13 mouse cellular contexts compared by ENCODE assay signal in the genomic region with DNA sequence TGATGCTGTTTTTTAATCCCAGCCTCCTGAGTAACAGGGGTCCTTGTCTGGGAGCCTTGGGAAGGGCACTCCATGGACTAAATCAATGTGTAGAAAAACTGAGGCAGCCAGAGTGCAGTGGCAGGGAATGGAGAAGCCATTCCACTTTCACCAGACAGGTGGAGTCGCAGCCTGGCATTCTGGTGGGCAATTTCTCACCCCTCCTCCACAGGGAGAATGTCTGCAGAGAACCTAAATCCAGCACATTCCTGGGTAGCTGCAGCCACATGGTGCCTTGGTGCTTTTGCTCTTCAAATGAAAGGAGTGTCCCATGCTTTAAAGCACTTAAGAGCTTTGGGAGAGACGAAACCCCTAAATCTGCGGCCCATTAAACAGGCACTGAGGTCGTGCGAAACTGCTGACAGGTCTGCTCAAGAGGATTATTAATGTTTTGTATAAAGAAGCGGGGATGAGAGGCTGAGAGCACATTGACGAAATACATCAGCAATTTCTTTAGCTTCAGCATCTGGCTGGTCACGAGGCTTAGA.
DNase-seq lines count a peak whose midpoint lies in the region; ATAC-seq and TF ChIP-seq lines count a peak whose summit lies in the region.
"Had no signal": no experiment of that assay in that cellular context is flagged by ENCODE, and none has a peak within 500 bp of the region (broad histone marks: within the 10 kb centered on the region; RNA-seq: fewer than 3 reads in every experiment).

No protein-coding gene starts in this region.

- H3K27ac ChIP-seq in hindbrain, embryonic 13.5 days = peak overlapping the region; percentile 67
- H3K27ac ChIP-seq in hindbrain, embryonic 11.5 days (ENCODE audit: low read depth, low read length) = no peak overlapping the region
- H3K27ac ChIP-seq in neural tube, embryonic 11.5 days (ENCODE audit: low read depth, low read length) = 0 out of 2 replicates have a peak overlapping the region, but pooled peaks have one; percentile 20
- peak overlapping the region; percentile 48; the same call in 1 of the 2 replicates for H3K27ac ChIP-seq in limb, embryonic 14.5 days (replicated peaks; ENCODE audit: low read depth, low read length)
- no peak overlapping the region for H3K27ac ChIP-seq in liver, postnatal 0 days (ENCODE audit: low read depth)
- H3K27ac ChIP-seq: embryonic facial prominence, embryonic 15.5 days; limb, embryonic 15.5 days; stomach, embryonic 15.5 days had no signal

- 47% methylated on average over 8 of the region's 8 CpGs for WGBS in hindbrain, embryonic 13.5 days
- 78% methylated on average over 8 of the region's 8 CpGs for WGBS in hindbrain, embryonic 11.5 days
- WGBS in neural tube, embryonic 11.5 days = 58% methylated on average over 8 of the region's 8 CpGs
- WGBS in limb, embryonic 14.5 days = 34% methylated on average over 8 of the region's 8 CpGs
- 80% methylated on average over 8 of the region's 8 CpGs for WGBS in liver, postnatal 0 days (ENCODE audit: insufficient replicate concordance)

- peak overlapping the region; percentile 30; the same call in 1 of the 2 replicates for H3K9ac ChIP-seq in hindbrain, embryonic 13.5 days
- no peak overlapping the region for H3K9ac ChIP-seq in hindbrain, embryonic 11.5 days (ENCODE audit: low read depth, low read length)
- H3K9ac ChIP-seq in neural tube, embryonic 11.5 days (ENCODE audit: low read length) = no peak overlapping the region
- no peak overlapping the region for H3K9ac ChIP-seq in limb, embryonic 14.5 days (ENCODE audit: low read depth, low read length, severe bottlenecking)
- H3K9ac ChIP-seq in liver, postnatal 0 days (replicated peaks) = no peak overlapping the region
- H3K9ac ChIP-seq: embryonic facial prominence, embryonic 15.5 days; limb, embryonic 15.5 days; stomach, embryonic 15.5 days had no signal

- peaks cover 26% of the 10 kb centered on the region for H3K36me3 ChIP-seq in hindbrain, embryonic 13.5 days
- no peaks in the 10 kb centered on the region for H3K36me3 ChIP-seq in hindbrain, embryonic 11.5 days (ENCODE audit: control insufficient read depth, insufficient read depth, low read length)
- peaks cover 5% of the 10 kb centered on the region; the same call in 1 of the 2 replicates for H3K36me3 ChIP-seq in neural tube, embryonic 11.5 days (ENCODE audit: control insufficient read depth, insufficient read depth, low read length)
- peaks cover 27% of the 10 kb centered on the region for H3K36me3 ChIP-seq in limb, embryonic 14.5 days (ENCODE audit: control insufficient read depth, insufficient read depth, low read length)
- peaks cover 9% of the 10 kb centered on the region; the same call in 1 of the 2 replicates for H3K36me3 ChIP-seq in liver, postnatal 0 days (replicated peaks; ENCODE audit: insufficient read depth, low read length)

- no peak for DNase-seq in hindbrain, embryonic 11.5 days (ENCODE audit: low spot score)
- no peak for DNase-seq in neural tube, embryonic 11.5 days (ENCODE audit: low spot score)
- no peak for DNase-seq in neural tube, embryonic 10.5 days (ENCODE audit: extremely low spot score, low spot score)
- DNase-seq in limb, embryonic 14.5 days (ENCODE audit: low spot score) = peak; percentile 32
- DNase-seq in liver, postnatal 0 days = no peak
- no peak for DNase-seq in frontal cortex, adult 2 months (ENCODE audit: extremely low spot score in 1 of 2, low spot score in 1 of 2)
- DNase-seq in urinary bladder, postnatal 14 days (ENCODE audit: low spot score) = no peak
- DNase-seq: cerebellum, postnatal 10 days; right cerebral cortex, postnatal 4 days had no signal

- H3K4me2 ChIP-seq in hindbrain, embryonic 13.5 days = peak overlapping the region; percentile 42
- no peak overlapping the region for H3K4me2 ChIP-seq in hindbrain, embryonic 11.5 days (replicated peaks; ENCODE audit: low read depth, low read length)
- no peak overlapping the region for H3K4me2 ChIP-seq in neural tube, embryonic 11.5 days (ENCODE audit: low read depth)
- H3K4me2 ChIP-seq in limb, embryonic 14.5 days (replicated peaks; ENCODE audit: low read depth, low read length, severe bottlenecking) = no peak overlapping the region
- no peak overlapping the region for H3K4me2 ChIP-seq in liver, postnatal 0 days (ENCODE audit: low read depth, low read length)
- H3K4me2 ChIP-seq: embryonic facial prominence, embryonic 15.5 days; limb, embryonic 15.5 days; stomach, embryonic 15.5 days had no signal

- no peak overlapping the region; the same call in 1 of the 2 replicates for H3K4me3 ChIP-seq in hindbrain, embryonic 13.5 days
- no peak overlapping the region for H3K4me3 ChIP-seq in hindbrain, embryonic 11.5 days (ENCODE audit: low read depth, low read length)
- no peak overlapping the region for H3K4me3 ChIP-seq in neural tube, embryonic 11.5 days (ENCODE audit: low read depth, low read length)
- no peak overlapping the region for H3K4me3 ChIP-seq in limb, embryonic 14.5 days (replicated peaks; ENCODE audit: low read length)
- no peak overlapping the region for H3K4me3 ChIP-seq in liver, postnatal 0 days (ENCODE audit: low read depth, low read length)
- H3K4me3 ChIP-seq: embryonic facial prominence, embryonic 15.5 days; limb, embryonic 15.5 days; stomach, embryonic 15.5 days had no signal

- ATAC-seq in hindbrain, embryonic 13.5 days (ENCODE audit: low FRiP score) = peak; percentile 3; the same call in 1 of the 2 replicates
- no peak for ATAC-seq in hindbrain, embryonic 11.5 days (ENCODE audit: low FRiP score)
- ATAC-seq in neural tube, embryonic 11.5 days (ENCODE audit: insufficient read depth, low FRiP score, low TSS enrichment) = no peak
- ATAC-seq in limb, embryonic 14.5 days (ENCODE audit: low FRiP score, low read depth) = no peak
- ATAC-seq in liver, postnatal 0 days = no peak

- TF ChIP-seq CTCF in liver, postnatal 0 days (IDR thresholded peaks at IDR 0.05; ENCODE audit: low read depth) = no peak

- H3K27me3 ChIP-seq in hindbrain, embryonic 13.5 days = no peaks in the 10 kb centered on the region
- no peaks in the 10 kb centered on the region for H3K27me3 ChIP-seq in hindbrain, embryonic 11.5 days (ENCODE audit: control insufficient read depth, insufficient read depth, low read length)
- H3K27me3 ChIP-seq in neural tube, embryonic 11.5 days (ENCODE audit: control insufficient read depth, insufficient read depth, low read length) = no peaks in the 10 kb centered on the region
- no peaks in the 10 kb centered on the region for H3K27me3 ChIP-seq in limb, embryonic 14.5 days (ENCODE audit: control insufficient read depth, insufficient read depth, low read length)
- no peaks in the 10 kb centered on the region for H3K27me3 ChIP-seq in liver, postnatal 0 days (ENCODE audit: insufficient read depth, low read length)
- H3K27me3 ChIP-seq: embryonic facial prominence, embryonic 15.5 days; limb, embryonic 15.5 days; stomach, embryonic 15.5 days had no signal

- no peak for TF ChIP-seq POLR2A in limb, embryonic 14.5 days (IDR thresholded peaks at IDR 0.05; ENCODE audit: borderline replicate concordance, extremely low read depth, insufficient read depth, insufficient read length)

- H3K4me1 ChIP-seq in hindbrain, embryonic 13.5 days (replicated peaks) = peaks cover 16% of the 10 kb centered on the region
- H3K4me1 ChIP-seq in hindbrain, embryonic 11.5 days (replicated peaks; ENCODE audit: control insufficient read depth, insufficient read depth, low read length) = no peaks in the 10 kb centered on the region
- no peaks in the 10 kb centered on the region for H3K4me1 ChIP-seq in neural tube, embryonic 11.5 days (ENCODE audit: control insufficient read depth, insufficient read depth, low read length)
- H3K4me1 ChIP-seq in limb, embryonic 14.5 days (ENCODE audit: control insufficient read depth, insufficient read depth, low read length) = peaks cover 17% of the 10 kb centered on the region
- no peaks in the 10 kb centered on the region for H3K4me1 ChIP-seq in liver, postnatal 0 days (ENCODE audit: insufficient read depth)
- H3K4me1 ChIP-seq: embryonic facial prominence, embryonic 15.5 days had no signal

- TF ChIP-seq EP300 in liver, postnatal 0 days (IDR thresholded peaks at IDR 0.05; ENCODE audit: low read depth) = no peak

- H3K9me3 ChIP-seq in hindbrain, embryonic 13.5 days = no peaks in the 10 kb centered on the region
- no peaks in the 10 kb centered on the region for H3K9me3 ChIP-seq in hindbrain, embryonic 11.5 days (ENCODE audit: control insufficient read depth, low read length)
- H3K9me3 ChIP-seq in neural tube, embryonic 11.5 days (ENCODE audit: control insufficient read depth, low read length) = no peaks in the 10 kb centered on the region
- H3K9me3 ChIP-seq in limb, embryonic 14.5 days (ENCODE audit: control insufficient read depth, low read length) = no peaks in the 10 kb centered on the region
- H3K9me3 ChIP-seq in liver, postnatal 0 days (ENCODE audit: low read length) = no peaks in the 10 kb centered on the region
- H3K9me3 ChIP-seq: embryonic facial prominence, embryonic 15.5 days; limb, embryonic 15.5 days; stomach, embryonic 15.5 days had no signal

Comparison
In these comparisons a context has a peak if more than half of its experiments do, and no peak if none do; other contexts are left out.
1. H3K27ac ChIP-seq: peak in hindbrain, embryonic 13.5 days (single experiment), neural tube, embryonic 11.5 days (single experiment) and limb, embryonic 14.5 days (single experiment); none in hindbrain, embryonic 11.5 days (single experiment) and liver, postnatal 0 days (single experiment).